Mouse (Mus musculus) splenic B cell, adult 2 months (primary cell): ENCODE results near the gene Lingo4.

Experiments used
- DNase-seq: peaks from one replicate; pipeline ENCODE4 v3.0.0-alpha.2; 2011; ENCODE audit warnings: low read depth, low spot score
- H3K27me3 ChIP-seq: 2 replicates; pipeline ENCODE4 v1.6.1; 2012; ENCODE audit warnings: mild to moderate bottlenecking, low read length, moderate library complexity, mixed read lengths; ENCODE audit not compliant: control insufficient read depth, poor library complexity, insufficient read depth, severe bottlenecking
- H3K36me3 ChIP-seq: 2 replicates; pipeline ENCODE4 v1.6.1; 2012; ENCODE audit warnings: mild to moderate bottlenecking, low read length, moderate library complexity, mixed read lengths; ENCODE audit not compliant: control insufficient read depth, poor library complexity, insufficient read depth, severe bottlenecking

The Lingo4 gene

DNA sequence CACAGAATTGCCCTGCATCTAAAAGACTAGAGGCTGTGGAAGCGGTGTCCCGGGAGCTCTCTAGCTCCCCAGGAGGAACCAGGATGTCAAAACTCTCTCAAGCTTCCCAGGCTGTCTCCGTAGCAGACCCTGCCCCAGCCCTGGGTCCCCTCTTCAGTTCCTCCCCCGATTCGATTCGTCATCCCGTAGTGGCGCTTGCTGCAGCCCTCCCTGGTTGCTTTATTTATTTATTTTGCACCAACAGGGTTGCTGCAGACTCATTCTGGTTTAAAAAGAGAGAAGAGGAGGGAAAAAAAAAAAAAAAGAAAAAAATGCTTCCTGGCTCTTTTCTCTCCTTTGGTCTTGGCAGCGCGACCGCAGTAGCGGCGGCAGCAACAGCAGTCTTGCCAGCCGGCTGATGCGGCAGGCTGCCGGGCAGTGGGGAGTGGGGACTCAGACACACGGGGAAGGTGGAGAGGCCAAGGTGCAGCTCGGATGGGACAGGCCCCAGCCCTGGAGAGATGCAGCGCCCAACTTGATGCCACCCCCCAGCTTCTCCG lies 695 bp downstream of the Lingo4 start:
- no peak for DNase-seq
- Histone ChIP-seq H3K36me3 (no peaks in the 10 kb centered on the region), H3K27me3 (no peaks in the 10 kb centered on the region)

DNA sequence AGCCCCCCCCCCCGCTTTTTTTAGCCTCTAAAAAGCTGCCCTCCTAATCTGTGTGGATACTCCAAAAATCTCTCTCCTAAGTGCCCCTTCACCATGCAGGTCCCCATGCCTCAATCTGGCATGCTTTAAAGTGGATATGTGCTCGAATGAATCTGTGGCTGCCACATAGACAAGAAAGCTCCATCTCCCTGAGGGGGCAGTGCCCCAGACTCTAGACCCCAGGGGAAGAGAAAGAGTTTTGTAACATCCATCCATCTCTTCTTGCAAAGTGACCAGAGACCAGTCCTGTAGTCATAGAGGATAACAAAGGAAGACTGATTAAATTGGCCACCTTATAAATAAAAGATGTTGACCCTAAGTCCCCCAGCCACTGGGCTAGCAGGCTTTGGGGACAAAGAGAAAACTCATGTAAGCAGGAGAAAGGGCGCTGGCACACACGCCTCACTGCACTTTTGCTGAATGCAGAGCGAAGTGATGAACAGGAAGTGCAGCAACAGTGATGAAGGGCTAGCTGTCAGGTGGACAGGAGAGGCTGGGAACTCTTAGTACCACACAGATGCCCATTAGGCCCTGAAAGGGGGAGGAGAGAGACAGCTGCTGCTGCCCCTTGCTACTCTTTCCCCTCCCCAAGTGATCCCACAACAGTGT lies 1.5 kb downstream of the Lingo4 start:
- no peaks in the 10 kb centered on the region for H3K36me3 ChIP-seq
- H3K27me3 ChIP-seq, result no peaks in the 10 kb centered on the region
- DNase-seq, result no peak

DNA sequence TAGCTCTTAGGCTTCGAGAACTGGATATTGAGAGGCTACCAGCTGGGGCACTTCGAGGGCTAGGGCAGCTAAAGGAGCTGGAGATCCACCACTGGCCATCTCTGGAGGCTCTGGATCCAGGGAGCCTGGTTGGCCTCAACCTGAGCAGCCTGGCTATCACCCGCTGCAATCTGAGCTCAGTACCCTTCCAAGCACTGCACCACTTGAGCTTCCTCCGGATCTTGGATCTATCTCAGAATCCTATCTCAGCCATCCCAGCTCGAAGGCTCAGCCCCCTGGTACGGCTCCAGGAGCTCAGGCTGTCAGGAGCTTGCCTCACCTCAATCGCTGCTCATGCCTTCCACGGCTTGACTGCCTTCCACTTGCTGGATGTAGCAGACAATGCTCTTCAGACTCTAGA lies 4.1 kb downstream of the Lingo4 start:
- DNase-seq, result no peak
- no peaks in the 10 kb centered on the region for H3K27me3 ChIP-seq
- H3K36me3 ChIP-seq, result no peaks in the 10 kb centered on the region

DNA sequence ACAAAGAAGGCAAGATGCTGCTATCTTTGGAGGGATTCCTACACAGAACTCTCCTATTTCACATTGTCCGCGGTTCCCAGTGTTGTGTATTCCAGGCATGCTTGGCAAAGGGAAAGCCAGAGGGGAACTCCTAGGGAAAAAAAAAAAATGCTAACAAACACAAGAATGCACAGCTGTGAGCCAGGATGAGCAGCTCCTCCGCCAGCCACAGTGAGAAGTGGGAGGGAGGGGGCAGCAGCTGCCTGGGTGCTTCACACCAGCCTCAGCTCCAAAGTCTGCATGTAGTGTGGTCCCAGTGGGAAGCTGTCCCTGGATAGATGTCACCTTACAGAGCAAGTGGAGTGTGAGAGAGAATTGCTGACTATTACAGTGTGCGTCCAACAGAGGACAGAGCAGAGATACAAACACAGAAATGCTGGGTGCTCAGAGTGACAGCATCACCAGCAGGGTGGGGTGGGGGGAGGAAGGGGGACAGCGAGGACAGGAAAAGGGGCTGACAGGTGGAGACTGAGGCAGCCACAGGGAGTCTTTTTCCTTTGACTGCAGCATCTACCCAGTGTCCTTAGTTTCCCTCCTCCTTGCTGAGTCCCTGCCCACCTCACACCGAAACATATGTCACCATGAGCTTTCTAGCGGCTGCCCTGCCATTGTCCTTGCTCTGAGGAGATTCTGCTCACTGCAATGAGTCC lies 6.2 kb downstream of the Lingo4 start:
- H3K27me3 ChIP-seq, result no peaks in the 10 kb centered on the region
- H3K36me3 ChIP-seq, result no peaks in the 10 kb centered on the region
- no peak for DNase-seq

DNA sequence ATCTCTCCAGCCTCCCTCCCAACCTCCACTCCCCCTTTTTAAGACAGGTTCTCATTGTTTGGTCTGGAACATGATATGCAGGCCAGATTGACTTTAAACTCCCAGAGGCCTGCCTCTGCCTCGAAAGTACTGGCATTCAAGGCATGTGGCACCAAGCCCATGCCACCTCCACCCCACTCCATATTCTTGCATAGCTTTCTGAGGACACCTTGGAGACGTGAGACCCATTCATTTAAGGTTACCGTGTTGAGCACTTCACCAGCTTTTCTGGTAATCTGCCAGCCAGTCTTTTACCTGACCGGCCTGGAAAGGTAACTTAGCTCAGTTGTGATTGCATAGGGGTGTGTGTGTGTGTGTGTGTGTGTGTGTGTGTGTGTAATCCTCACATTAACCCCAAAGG lies 7.2 kb downstream of the Lingo4 start:
- H3K36me3 ChIP-seq, result no peaks in the 10 kb centered on the region
- DNase-seq, result no peak

DNA sequence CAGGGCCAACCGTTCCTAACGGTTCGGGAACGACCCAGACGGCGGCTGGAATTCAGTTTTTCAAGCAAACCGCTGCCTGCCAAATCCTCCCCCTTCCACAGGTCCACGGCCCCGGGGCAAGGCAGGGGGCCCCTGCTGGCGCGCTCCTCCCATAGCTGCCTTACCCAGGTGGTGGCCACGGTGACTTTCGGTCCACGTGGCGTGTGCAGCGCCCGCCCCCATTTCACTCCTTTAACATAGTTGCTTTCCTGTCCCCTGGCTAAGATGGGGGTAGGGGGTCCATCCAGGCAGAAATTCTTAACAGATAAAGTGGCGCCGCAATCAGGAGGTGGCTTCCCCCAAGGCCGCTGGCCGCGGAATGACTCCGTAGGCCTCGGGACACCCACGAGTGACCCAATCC lies 14.2 kb downstream of the Lingo4 start:
- Histone ChIP-seq H3K36me3 (no peaks in the 10 kb centered on the region), H3K27me3 (no peaks in the 10 kb centered on the region)
- no peak for DNase-seq

More for the DNA sequence above, 7.2 kb downstream of the Lingo4 start:
- H3K27me3 ChIP-seq, result no peaks in the 10 kb centered on the region

DNA sequence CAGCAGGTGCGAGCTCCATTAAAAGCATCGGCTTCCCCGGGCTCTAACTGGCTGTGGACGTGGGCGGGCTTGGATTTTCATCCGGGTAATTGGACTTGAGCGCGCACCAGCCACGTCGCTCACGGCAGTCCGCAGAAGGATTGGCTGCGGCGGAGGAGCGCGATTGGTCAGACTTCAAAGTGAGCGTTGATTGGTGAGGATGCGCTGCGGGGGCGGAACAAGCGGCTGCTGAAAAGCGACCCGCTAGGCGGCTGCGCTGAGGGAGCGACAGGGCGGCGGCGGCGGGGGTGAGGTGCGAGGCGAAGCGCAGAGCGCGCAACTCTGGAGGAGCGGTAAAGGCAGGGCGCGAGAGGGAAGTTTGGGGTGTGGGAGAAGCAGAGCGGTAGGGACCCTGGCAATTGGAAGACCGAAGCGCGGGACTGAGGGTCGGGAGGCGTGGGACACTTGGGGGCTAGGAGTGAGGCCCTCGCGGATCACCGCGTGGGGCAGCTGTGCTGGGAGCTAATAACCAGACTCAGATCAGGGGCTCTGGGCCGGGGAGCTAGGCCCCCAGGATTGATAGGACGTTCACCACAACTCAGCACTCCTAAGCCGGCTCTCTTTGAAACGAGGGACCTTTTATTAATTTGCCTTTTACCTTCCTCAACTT lies 14.8 kb downstream of the Lingo4 start, which contains the start of gene Tdrkh:
TSS of gene Tdrkh (plus strand) at position 243 of the 649 bp plus-strand sequence.
- peak; percentile 95 for DNase-seq
- H3K27me3 ChIP-seq, result no peaks in the 10 kb centered on the region
- no peaks in the 10 kb centered on the region for H3K36me3 ChIP-seq

DNA sequence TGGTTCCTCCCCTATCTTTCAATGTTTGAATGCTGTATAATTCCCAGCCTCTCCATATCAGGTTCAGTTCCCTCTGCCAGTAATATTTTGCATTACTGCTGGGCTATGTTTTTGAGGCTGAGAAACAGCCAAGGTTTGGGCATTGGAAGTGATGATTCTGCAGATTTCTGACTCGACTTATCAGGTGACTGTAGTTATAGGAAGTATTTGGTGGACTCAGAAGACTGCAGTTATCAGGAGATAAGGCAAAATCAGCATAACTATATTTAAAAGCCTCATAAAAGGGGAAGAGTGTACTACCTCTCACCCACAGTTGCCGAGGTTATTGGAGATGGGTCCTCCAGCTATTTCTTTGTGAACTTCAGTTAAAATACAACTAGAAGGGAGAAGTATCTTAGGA lies 32.7 kb downstream of the Lingo4 start:
- Histone ChIP-seq H3K27me3 (no peaks in the 10 kb centered on the region), H3K36me3 (no peaks in the 10 kb centered on the region)
- DNase-seq, result no peak

DNA sequence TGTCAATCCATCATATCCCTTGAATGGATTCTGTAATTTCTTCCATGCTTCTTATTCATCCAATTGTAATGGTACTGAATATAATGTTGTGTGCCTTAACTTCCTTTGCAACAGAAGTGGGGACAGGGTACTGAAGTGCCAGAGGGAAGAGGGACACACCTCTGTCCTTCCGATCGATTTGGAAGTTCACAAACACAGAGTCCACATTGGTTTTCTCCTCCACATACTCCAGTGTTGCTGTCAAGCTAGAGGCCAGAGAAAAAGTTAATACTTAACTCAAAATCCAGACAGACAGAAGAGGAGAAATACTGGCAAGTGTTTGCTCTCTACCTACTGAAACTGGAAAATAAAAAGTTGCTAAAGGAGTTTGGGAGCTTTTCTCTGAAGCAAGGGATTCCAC lies 36.0 kb downstream of the Lingo4 start:
- H3K36me3 ChIP-seq, result no peaks in the 10 kb centered on the region
- no peaks in the 10 kb centered on the region for H3K27me3 ChIP-seq
- no peak for DNase-seq

DNA sequence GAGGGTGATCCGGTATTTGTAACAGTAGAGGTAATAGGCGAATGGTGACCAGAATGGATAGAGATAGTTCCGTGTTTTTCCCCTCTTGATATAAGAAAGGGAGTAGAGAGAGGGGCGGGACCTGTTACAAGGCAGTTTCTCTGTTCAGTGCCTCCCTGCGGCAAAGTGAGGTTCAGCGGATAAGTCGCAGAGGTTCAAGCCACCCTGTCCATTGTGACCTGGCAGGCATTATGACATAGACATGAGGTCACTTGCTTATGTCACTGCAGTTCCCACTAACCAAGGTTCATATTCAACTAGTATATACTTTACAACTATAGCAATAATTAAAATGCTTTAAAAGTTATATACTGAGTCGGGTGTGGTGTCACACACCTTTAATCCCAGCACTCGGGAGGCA lies 38.1 kb downstream of the Lingo4 start:
- no peak for DNase-seq
- no peaks in the 10 kb centered on the region for H3K36me3 ChIP-seq
- no peaks in the 10 kb centered on the region for H3K27me3 ChIP-seq

DNA sequence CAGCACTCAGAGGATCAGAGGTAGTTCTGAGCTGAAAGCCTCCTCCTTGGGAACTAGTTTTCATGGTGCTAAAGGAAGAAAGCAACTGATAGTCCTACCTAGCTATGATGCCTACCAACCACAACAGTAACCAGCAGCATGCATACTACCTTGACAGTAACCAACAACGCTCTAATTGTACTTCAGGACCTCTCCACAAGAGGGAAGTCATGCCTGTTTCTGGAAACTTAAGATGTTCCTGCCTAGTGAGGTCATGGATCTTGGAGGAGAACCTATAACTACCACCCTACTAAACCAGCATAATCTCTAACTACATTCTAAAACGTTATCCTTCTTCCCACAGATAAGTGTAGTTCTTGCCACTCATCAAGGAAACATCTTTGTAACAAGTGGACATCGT lies 42.9 kb downstream of the Lingo4 start:
- peak; percentile 38 for DNase-seq
- H3K27me3 ChIP-seq, result no peaks in the 10 kb centered on the region
- H3K36me3 ChIP-seq, result peaks cover 4% of the 10 kb centered on the region; the same call in 1 of the 2 replicates

DNA sequence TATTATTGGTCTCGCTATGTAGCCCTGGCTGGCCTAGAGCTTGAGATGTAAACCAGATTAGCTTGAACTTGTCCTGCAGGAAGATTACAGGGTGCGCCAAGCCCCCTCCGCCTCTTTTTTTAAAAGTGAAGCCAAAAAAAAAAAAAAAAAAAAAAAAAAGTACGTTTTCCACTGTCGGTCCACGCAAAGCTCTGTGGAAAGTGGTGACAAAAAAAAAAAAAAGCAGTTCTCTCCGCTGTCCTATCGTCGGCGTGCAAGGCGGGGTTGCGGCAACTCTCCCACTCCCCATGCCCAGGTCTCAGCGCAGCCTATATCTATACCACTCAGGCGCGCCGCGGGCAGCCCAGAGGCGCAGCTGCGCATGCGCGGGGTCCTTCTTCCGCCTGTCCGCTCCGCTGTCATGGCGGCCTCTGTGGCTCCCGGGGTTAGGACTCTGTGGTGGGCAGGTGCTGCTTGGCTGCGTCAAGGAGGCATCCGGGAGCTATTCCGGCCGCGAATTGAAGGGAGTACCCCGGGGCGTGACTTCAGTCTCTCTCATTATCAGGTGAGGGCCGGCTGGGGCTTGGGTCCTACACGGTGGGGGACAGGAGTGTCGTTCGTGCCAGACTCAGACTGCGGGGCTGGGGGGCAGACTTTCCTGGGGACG lies 44.8 kb downstream of the Lingo4 start, which contains the start of gene Mrpl9:
TSS of gene Mrpl9 (plus strand) at position 368 of the 646 bp plus-strand sequence.
- DNase-seq, result peak; percentile 95
- H3K27me3 ChIP-seq, result no peaks in the 10 kb centered on the region
- H3K36me3 ChIP-seq, result peaks cover 4% of the 10 kb centered on the region

DNA sequence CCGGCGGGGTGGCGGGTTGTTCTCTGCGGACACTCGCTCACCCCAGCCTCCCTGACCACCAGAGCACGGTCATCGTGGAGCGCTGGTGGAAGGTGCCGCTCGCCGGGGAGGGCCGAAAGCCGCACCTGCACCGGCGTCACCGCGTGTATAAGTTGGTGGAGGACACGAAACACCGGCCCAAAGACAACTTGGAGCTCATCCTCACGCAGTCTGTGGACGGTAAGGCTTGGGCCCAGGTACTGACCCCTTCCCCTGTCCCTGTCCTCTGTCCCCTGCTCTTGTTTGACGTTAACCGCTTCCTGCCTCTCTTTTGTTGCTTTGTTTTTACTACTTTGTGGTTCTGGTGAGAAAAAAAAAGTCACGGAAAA lies 45.3 kb downstream of the Lingo4 start, which contains the start of gene Oaz3:
TSS of gene Oaz3 (minus strand) at position 319 of the 368 bp plus-strand sequence.
- peaks cover 4% of the 10 kb centered on the region for H3K36me3 ChIP-seq
- DNase-seq, result no peak
- no peaks in the 10 kb centered on the region for H3K27me3 ChIP-seq

DNA sequence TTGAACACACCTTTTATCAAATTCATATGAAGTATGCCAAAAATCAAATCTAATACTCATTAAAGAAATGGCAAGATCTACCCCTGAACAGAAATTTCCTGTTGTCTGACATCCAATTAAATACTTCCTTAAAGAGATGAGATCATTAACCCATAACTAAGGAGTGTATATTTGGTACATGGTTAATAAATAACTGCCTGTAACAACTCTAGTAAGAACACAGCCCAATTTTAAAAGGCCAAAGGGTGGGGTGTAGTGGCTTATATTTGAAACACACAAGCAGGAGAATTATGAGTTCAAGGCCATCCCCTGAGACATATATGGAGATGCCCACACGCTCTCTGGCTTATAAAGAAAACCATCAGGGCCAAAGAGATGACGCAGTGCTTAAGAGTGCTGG lies 51.1 kb downstream of the Lingo4 start:
- peaks cover 5% of the 10 kb centered on the region for H3K36me3 ChIP-seq
- no peaks in the 10 kb centered on the region for H3K27me3 ChIP-seq
- no peak for DNase-seq
